Mouse (Mus musculus) c-Kit-positive CD71-negative TER-119-negative erythroid progenitor cells, embryonic 14.5 days (primary cell): Measurements from ENCODE around the gene Klf15.

ENCODE experiments used
- DNase-seq: peaks from one replicate; pipeline ENCODE4 v3.0.0-alpha.2; 2013; ENCODE audit warnings: low read depth

Gene Klf15

DNA sequence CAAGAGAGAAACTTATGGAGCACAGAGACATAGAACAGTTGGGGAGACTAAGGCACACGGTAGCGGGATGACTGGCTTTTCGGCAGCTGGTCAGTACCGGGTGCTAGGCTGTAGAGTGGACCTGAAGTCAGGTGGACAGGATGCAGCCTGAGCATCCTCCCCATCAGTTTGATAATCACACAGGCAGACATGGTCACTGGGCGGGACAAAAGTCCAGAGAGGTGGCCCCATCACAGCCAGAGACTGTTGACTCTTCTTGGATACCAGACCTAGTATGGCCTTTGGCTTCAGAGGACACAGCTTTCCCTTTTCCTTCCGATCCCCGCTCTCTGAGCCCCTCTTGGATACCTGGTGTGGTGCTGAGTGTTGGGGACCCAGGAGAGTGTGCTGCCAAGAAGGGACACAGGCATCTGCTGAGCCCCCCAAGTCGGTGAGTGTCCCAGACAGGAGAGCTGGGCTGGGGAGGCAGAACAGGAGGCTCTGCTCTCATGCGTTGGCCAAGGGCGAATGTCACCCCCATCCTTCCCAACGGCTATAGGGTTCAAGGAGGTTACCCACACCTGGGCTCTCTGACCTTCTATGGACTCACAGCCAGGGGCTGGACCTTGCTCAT is 2.8 kb downstream of the Klf15 start:
- DNase-seq = no peak

DNA sequence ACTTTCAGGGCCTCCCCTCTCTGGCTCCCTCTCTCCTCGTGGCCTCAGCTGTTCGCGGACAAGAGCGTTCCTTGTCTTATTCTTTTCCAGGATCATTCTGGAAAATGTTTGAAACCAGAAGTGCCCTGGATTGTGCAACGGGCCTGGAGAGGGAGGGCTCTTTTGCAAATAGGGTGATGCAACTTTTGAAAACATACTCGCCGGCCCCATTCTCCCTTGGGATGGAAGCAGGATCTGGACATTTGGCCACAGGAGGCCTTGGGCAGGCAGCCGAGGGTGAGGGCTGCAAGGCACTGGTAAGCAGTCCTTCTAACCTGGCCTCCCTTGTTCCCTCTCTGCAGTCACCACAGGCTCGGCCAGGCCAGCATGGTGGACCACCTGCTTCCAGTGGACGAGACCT is 3.7 kb downstream of the Klf15 start:
- no peak for DNase-seq

DNA sequence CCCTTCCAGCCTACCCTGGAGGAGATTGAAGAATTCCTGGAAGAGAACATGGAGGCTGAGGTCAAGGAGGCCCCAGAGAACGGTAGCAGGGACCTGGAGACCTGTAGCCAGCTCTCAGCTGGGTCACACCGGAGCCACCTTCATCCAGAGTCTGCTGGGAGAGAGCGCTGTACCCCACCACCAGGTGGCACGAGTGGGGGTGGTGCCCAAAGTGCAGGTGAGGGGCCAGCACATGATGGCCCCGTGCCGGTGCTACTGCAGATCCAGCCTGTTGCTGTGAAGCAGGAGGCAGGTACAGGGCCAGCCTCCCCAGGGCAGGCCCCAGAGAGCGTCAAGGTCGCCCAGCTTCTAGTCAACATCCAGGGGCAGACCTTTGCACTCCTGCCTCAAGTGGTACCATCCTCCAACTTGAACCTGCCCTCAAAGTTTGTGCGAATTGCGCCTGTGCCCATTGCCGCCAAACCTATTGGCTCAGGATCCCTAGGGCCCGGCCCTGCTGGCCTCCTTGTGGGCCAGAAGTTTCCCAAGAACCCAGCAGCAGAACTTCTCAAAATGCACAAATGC is 4.6 kb downstream of the Klf15 start:
- no peak for DNase-seq

DNA sequence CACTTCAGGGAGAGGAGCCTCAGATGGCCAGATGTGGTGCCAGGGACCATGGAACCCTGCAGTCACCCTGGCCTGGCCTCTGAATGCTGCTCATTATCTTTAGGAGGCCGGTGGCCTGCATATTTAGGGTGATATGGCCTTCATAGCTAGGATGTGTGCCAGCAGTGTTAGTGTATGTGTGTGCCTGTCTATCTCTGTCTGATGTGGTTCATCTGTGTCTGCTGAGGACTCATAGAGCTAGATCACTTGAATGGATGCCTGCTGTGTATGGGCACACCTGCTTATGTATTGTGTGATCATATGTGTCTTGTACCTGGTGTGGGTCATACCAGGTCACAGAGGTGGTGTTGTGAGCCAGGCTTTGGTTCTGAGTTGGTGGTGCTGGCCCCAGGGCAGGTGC is 5.8 kb downstream of the Klf15 start:
- DNase-seq = no peak

DNA sequence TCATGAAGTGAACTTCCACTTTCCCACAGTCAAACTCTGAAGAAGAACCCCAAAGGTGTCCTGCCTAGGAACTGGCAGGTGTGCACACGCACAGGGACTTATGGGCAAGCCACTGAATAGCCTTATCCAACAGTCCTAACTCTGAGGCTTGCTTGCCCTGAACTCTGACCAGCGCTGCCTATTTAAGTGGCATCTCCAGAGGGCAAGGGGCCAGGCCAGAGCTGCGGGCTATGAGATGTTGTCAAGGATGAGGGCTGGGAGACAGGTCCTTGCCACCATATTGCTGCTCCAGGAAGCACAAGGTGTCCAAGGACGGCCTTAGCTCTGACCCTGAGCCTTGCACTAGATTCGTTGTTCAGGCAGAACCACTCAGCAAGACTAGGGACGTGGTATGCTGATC is 6.7 kb downstream of the Klf15 start:
- no peak for DNase-seq

DNA sequence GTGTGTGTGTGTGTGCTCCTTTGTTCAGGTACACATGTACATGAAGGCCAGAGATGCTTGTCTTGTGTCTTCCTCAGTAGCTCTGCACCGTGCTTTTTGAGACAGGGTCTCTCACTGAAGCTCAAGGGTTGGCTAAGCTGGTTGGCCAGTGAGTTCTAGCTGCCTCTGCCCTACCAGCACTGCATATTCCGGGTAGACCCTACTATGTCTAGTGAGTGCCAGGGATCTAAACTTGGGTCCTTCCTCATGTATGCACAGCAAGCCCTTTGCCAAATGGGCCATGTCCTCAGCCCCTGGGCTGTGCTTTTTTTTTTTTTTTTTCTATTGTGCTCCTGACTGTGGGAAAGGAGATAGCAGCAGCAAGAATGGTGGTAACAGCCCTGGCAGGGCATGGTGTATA is 7.9 kb downstream of the Klf15 start:
- no peak for DNase-seq

DNA sequence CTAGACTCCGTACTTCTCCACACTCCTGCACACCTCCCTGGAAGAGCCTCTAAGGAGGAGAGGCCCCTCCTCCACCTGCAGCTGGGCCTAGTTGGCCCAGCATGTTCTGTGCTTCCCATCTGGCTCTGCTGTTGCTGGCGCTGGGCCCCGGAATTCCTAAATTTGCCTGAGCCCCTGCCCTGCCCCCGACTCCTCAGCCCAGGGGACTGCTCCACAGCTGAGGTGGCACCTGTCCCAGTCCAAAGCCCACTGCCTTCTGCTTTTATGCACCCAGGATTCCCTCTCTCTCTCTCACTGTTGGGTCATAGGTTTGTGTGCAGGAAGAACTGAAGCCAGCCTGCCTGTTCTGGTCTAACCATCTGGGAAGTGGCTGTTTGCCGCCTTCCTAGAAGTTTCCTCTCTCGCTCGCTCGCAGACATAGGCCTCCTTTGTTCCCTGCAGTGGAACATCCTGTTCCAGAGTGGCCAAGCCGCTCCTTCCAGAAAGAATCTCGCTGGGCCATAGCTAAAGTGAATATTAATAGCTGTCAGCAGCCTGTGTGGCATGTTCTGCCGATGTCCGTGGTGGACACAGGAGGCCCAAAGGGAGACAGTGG is 8.7 kb downstream of the Klf15 start:
- no peak for DNase-seq

DNA sequence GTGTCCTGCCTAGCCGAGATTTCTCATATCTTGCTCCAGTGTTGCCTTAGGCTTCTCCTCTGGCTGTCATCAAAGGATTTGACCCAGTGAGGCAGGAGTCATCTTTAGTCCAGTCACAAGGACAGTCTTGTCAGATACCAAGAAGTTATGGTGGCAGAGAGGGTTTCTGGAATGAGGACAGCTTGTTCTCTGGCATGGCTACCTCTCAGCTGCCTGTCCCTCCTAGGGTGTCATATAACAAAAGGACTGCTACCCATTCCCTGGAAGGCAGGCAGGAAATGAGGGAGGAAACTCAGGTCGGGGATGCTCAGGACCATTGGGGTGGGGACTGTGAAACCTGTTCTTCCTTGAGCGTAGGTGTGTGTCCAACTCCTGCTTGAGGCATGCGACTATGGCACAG is 9.7 kb downstream of the Klf15 start:
- DNase-seq = no peak

DNA sequence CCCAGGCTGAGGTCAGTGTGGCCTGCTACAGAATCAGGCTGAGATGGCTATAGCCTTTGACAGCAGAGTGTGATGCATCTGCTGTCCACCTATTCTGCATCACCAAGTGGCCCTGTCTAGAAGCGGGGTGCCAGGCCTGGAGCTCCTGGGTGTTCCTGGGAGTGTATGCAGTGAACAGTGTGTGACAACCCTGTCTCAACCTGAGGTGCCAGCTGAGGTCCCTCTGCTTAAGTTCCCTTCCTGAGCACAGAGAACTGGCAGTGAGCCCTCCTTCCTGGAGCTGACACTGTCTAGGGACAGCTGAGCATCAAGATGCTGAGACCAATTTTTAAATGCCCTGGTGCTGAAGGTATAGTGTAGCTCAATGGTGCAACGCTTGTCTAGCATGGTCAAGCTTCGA is 10.3 kb downstream of the Klf15 start:
- DNase-seq = no peak

DNA sequence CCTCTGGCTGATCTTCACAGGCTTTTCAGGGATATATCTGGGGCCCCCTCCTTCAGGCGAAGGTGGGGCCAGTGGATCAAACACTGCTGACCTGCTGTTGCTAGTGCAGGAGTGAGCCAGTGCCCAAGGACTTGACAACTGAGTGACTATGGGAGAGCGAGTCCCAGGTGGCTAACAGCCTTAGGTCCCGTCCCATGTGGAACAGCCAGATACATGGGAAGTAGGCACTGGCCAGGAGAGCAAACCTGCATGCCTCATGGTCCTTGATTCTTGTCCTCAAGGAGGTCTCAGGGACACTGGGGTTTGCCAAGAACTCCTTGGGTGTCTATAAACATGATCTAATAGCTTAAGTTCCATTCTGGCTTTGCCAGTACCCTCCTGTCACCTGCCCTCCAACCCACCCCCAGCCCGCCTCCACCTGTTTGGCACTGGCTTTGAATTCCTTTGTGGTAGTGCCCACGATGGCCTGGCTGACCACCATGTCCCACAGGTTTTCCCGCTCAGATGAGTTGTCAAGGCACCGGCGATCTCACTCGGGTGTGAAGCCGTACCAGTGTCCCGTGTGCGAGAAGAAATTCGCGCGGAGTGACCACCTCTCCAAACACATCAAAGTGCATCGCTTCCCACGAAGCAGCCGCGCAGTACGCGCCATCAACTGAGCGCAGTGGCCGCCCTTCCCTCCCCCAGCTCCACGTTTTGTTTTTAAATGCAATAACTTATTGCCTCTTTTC is 11.4 kb downstream of the Klf15 start:
- DNase-seq = no peak

DNA sequence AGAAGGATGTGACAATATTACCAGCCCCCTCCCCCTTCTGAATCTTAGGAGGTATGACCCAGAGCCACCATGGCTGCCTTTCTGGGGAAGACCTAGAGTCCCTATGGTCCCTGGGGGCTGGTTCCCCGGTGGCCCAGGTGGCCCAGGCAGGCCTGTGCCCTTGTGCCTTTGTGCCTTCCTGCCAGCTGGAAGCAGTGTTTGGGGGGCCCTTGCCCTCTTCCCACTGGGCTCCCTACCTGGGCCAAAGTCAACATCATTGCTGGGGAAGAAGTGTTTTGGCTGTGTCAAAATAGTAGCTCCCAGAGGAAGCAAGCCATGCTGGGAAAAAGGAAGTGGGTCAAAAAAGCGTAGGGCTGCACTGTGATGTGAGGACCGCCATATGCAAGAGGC is 12.0 kb downstream of the Klf15 start:
- no peak for DNase-seq

DNA sequence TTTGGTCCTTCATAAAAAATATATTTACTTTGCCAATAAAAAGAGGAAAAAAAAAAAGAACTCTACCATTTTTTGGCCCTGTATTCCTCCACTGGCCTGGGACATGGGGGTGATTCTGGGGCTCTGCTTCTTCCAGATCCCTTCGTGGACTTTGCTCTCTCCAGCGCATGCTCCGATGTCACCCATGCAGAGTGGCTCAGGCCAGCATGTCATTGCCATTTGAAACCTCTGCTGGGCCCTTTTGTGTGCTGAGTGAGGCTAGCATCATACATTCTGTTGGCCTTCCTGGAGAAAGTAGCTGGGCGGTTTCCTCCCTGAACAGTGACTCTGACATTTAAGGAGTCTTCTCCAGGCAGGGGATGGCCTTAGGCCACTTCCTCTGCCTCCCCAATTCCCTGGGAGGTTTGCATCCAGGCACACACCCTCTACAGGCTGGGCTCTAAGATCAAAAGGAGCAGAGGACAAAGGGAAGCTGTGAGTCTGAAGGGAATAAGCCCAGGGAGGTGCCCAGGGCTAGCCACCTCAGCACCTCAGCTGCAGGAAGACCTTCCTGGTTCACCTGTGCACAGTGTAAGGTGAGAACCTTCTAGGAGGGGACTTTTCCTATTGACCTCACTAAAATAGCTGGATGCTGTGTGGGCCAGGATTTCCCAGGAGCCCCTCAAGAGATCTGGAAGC is 12.9 kb downstream of the Klf15 start:
- no peak for DNase-seq

DNA sequence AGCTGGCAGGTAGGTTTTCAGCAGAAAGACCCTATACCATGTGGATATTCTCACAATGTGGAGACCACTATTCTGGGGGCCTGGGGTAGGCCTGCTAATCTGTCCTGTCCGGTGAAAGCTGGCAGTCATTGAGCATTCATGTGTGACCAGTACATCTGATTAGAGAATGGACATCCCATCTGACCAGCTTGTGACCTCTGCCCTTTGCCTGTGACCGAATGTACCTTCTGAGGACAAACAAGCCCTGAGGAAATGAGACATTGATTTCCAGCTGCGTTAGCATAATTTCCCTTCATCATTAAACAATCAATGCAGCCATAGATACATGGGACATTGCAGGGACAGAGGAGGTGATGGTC is 13.5 kb downstream of the Klf15 start:
- no peak for DNase-seq

DNA sequence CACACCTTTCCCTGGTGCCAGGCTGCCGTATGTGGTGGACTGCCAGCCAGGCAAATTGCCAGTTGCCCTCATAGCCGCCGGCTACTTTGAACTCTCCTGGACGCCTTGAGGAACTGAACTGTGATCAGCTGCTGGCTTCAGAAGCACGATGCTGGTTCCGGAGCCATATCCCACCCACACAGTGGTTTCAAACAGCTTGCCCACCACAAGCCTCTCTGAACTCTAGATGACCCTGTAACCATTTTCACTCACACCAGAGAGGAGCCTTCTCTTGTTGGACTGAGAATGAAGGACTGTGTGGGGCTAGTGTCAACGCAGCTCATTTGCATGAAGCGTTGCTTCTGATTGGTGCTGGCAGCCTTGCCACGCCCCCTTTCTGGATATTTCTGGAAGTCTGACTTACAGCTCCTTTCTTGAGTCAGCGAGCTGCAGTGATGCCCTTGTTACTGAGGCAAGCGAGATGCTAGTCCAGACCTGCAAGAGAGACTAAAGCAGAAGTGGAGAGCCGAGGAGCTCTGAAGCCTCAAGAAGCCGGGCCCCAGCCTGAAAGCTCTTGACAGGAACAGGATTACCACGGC is 14.7 kb downstream of the Klf15 start:
- no peak for DNase-seq

DNA sequence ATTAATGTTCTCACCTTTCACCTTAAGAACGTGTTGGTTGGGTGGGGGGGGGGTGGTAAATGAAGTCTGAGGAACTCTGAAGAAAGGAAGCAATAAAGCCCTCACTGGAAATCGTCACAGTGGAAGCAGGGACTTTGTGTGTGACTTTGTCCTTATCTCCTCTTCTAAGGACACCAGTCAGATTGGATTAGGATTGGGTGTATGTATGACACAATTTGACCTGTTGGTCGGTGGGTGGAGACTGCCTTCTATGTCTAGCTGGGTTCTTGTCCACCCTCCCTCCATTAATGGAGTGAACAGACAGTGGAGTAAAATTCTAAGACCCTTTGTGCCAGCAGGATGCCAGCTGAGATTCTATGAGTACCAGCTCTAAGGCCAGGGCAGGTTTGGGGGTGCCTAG is 21.9 kb downstream of the Klf15 start:
- no peak for DNase-seq

DNA sequence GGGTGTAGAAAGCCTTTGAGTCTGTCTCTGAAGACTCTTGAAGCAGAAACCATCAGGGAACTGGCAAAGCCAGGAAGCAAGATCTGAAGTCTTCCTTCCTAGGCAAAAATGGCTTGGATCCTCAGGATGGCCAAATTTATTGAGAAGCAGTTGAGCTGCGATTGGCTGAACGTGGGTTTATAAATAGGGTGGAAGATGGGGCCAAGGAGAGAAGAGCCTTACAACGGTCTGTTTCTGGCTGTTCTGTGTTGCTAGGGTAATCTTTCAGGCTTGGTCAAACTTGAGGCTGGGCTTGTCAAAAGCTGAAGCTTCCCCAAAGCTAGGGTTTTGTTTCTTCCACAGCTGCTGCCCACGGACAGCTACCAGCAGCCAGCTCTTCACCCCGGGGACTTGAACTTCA is 22.5 kb downstream of the Klf15 start:
- no peak for DNase-seq

DNA sequence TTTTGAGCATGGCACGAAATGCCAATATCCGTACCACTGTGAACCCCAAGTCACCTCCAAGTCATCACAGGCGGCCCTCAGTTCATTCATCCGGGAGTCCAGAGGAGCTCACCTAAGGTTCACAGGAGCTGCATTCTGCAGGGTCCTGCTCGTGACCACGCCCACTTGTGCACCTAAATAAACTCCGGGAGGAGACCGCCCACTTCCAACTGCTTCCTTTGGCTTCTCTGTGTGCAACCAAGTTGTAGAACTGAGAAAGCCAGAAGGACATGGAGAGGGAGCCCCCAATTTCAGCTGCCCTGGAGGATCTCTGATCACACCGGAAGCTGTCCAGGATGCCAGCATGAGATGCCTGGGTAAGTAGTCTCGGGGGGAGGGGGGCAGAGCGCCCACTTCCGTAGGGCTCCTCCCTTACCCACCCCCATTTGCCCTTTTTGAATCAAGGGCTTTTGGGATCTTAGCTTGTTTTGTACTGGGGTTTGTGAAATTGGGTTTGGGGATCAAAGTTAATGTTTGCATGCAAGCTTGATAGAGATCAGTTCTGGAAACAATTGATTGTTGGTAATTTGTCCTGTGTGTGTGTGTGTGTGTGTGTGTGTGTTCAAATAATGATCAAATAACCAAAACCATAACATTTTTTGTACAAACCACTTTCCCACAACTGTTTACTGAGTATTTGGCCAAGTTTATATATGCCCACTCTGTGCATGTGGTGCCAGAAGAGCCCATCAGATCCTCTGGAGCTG is 24.0 kb downstream of the Klf15 start, which contains the start of gene Aldh1l1:
Aldh1l1 (plus strand) TSS at position 252 of the 746 bp plus-strand sequence.
- DNase-seq = no peak

DNA sequence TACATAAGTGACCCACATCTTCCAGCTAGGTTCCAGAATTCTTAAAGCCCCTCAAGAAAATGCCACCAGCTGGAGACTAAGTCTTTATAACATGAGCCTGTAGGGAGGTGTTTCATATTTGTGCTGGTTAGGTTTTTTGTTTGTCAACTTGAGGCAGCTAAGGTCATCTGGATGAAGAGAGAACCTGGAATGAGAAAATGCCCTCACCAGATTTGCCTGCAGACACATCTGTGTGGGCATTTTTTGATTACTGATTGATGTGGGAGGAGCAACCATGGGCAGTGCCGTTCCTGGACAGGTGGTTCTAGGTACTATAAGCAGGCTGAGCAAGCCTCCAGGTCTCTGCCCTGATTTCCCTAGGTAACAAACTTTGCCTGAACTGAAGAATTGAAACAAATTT is 25.2 kb downstream of the Klf15 start:
- no peak for DNase-seq

DNA sequence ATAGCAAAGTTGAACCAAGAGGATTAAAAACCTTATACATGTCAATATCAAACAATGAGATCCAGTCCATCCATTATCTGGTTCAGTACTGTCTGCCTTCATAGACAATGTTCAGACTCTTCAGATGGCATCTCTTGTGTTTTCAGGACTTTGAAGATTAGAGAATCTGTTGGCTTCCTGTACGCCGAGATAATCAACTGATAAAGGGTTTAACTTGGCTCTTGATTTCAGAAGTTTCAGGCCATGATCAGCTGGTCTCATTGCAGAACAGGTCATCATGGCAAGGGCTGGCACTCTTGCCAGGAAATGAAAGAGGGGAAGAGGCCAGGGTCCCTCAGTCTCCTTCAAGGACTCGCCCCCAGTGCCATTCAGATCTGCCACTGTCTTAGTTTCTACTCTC is 27.2 kb downstream of the Klf15 start:
- DNase-seq = no peak

DNA sequence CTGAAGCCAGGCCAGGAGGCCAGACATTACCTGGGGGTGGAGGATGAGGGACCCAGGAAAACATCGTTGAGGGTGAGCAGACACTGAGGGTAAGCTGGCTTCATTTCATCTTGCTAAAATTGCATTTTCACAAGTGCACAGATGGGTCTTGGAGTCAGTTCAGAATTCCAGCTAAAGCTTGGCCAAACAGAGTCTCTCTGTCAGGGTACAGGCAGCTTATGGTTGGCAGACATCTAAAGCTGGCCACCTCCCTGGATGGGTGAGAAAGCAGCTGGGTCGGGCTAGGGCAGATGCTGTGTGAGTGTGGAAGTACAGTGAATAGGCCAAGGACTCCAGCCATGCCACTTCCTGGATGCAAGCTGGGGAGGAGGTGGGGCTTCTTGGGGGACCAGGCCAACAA is 28.6 kb downstream of the Klf15 start:
- no peak for DNase-seq

DNA sequence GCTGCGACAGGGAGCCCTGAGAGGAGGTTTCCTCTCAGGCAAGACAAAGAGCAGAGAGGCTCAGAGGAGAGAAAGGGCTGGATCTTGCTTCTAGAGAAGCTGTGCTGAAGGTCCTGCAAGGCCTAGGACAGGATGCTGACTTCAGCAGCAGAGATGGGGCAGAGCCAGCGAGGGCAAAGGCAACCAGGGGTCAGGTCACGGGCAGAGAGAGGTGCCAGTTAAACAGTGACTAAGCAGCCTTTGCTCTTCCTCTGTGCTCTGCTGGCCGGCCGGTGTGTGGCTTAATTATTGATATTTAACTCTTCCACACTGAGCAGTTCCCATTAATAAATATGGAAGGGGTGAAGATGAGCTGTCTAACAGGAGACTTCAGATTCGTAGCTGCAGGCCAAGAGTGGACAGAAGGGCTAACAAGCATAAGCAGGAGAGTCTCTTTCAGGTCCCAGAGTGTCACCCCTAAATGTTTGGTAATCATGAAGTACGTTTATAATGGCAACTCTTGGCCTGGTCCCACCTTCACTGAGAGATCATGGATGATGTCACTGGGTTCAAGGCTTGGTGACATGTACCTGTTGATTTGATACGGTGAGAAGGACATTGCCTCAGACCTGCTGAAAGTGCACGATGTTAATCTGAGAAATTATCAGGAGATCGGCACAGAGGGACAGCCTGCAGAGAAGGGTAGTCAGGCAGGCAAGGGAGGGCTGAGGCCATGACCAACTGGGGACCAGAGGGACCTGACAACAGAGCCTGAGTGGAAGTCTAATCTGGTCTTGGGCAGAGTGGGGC is 29.8 kb downstream of the Klf15 start:
- no peak for DNase-seq
